Mouse (Mus musculus) liver, adult 2 months (tissue): ENCODE data around the gene Ces1f. TPM values are rescaled to one million over a fixed set of nuclear protein-coding genes. Genes with fewer than 3 reads are reported as not detected.
"Not testable (repeated sequence)": the region's sequence is repeated elsewhere in the genome, so short reads cannot be mapped to it uniquely, and the experiment has no call there.

Experiments used
- DNase-seq: peaks from one replicate; pipeline ENCODE4 v3.0.0-alpha.2; 2011; ENCODE audit warnings: low read depth, low spot score; ENCODE audit errors: extremely low read depth
- H3K27ac ChIP-seq: fragments of 200-500 bp; replicated peaks from 2 replicates; pipeline ENCODE4 v1.5.1; 2012; ENCODE audit warnings: low read depth, mild to moderate bottlenecking, control low read depth, inconsistent platforms, low read length; ENCODE audit not compliant: insufficient read depth
- H3K27me3 ChIP-seq: fragments of 200-500 bp; 2 replicates; pipeline ENCODE4 v1.6.1; 2012; ENCODE audit warnings: mild to moderate bottlenecking, moderate library complexity, low read length, inconsistent platforms; ENCODE audit not compliant: control insufficient read depth, insufficient read depth
- H3K36me3 ChIP-seq: fragments of 200-500 bp; 2 replicates; pipeline ENCODE4 v1.6.1; 2012; ENCODE audit warnings: low read length, inconsistent platforms; ENCODE audit not compliant: control insufficient read depth, insufficient read depth
- H3K4me1 ChIP-seq: fragments of 200-500 bp; 2 replicates; pipeline ENCODE4 v1.6.1; 2011; ENCODE audit warnings: low read length; ENCODE audit not compliant: control insufficient read depth, insufficient read depth
- H3K4me3 ChIP-seq: fragments of 200-500 bp; 2 replicates; pipeline ENCODE4 v1.5.1; 2011; ENCODE audit warnings: low read depth, mild to moderate bottlenecking, control low read depth, low read length, moderate library complexity; ENCODE audit not compliant: insufficient read depth
- H3K79me2 ChIP-seq: fragments of 200-500 bp; 2 replicates; pipeline ENCODE4 v1.6.1; 2012; ENCODE audit warnings: inconsistent platforms, mild to moderate bottlenecking, low read length, moderate library complexity; ENCODE audit not compliant: control insufficient read depth, insufficient read depth
- H3K9ac ChIP-seq: fragments of 200-500 bp; 2 replicates; pipeline ENCODE4 v1.6.1; 2012; ENCODE audit warnings: low read depth, mild to moderate bottlenecking, control low read depth, inconsistent platforms, low read length
- CTCF ChIP-seq: fragments of 200-500 bp; IDR thresholded peaks from 2 replicates; pipeline ENCODE4 v1.5.1; 2011; ENCODE audit warnings: low read depth, low read length, control low read depth
- POLR2A ChIP-seq: fragments of 200-500 bp; IDR thresholded peaks from 2 replicates; pipeline ENCODE4 v1.6.1; 2011; ENCODE audit warnings: low read length, control low read depth; ENCODE audit not compliant: insufficient read depth; ENCODE audit errors: extremely low read depth
- WGBS: fragments of 180-500 bp; shearing (Covaris S2); methylation state at CpG from one replicate; pipeline ENCODE4 v1.1.7; 2018; 5-methylcytosine and 5-hydroxymethylcytosine counted together
- polyA plus RNA-seq: library from polyadenylated mRNA; depleted of rRNA; stranded (reverse); fragments of >200 nt; gene quantifications from 2 replicates; pipeline ENCODE4 v1.2.3, GENCODE M21; 2012; rRNA removed
- total RNA-seq: library from RNA; depleted of rRNA; stranded (reverse); fragments of >200 nt; gene quantifications from 2 replicates; pipeline ENCODE4 v1.2.3, GENCODE M21; 2014; rRNA removed

Gene Ces1f
- total and polyA plus RNA-seq, 2 experiments, result 222 to 530 TPM

- H3K4me1 ChIP-seq, result peaks cover 27% of the 10 kb centered on the region
- peak overlapping the region; percentile 92 for H3K9ac ChIP-seq
- no peaks in the 10 kb centered on the region for H3K27me3 ChIP-seq
- peak overlapping the region; percentile 100 for H3K27ac ChIP-seq
- no peaks in the 10 kb centered on the region; the same call in 1 of the 2 replicates for H3K36me3 ChIP-seq
- TF ChIP-seq CTCF (no peak), POLR2A (no peak)
- peak overlapping the region; percentile 51 for H3K4me3 ChIP-seq
- DNase-seq, result peak; percentile 93
- WGBS, result 29% methylated on average over 11 of the region's 11 CpGs
- H3K79me2 ChIP-seq, result peaks cover 6% of the 10 kb centered on the region; the same call in 1 of the 2 replicates
These were observed 50.7 kb downstream of the Ces1f start for GRCm38 (mm10) chr8:93228673-93229370.

GRCm38 (mm10) chr8:93226471-93226870 lies 53.1 kb downstream of the Ces1f start:
- H3K79me2 ChIP-seq, H3K27ac ChIP-seq, H3K9ac ChIP-seq, H3K27me3 ChIP-seq, H3K36me3 ChIP-seq, H3K4me3 ChIP-seq: not testable (repeated sequence)
- DNase-seq, result peak; percentile 66
- peaks cover 23% of the 10 kb centered on the region for H3K4me1 ChIP-seq
- WGBS, result 28% methylated on average over 1 of the region's 1 CpGs

GRCm38 (mm10) chr8:93221896-93222295 lies 57.7 kb downstream of the Ces1f start:
- Histone ChIP-seq H3K27ac (0 out of 2 replicates have a peak overlapping the region, but pooled peaks have one; percentile 2), H3K4me3 (no peak overlapping the region), H3K27me3 (no peaks in the 10 kb centered on the region), H3K9ac (no peak overlapping the region), H3K4me1 (peaks cover 7% of the 10 kb centered on the region; the same call in 1 of the 2 replicates), H3K79me2 (peaks cover 3% of the 10 kb centered on the region; the same call in 1 of the 2 replicates), H3K36me3 (peaks cover 36% of the 10 kb centered on the region)
- peak; percentile 69 for DNase-seq
- 20% methylated on average over 3 of the region's 3 CpGs for WGBS
- TF ChIP-seq CTCF (no peak), POLR2A (no peak)

GRCm38 (mm10) chr8:93217867-93218266 lies 61.7 kb downstream of the Ces1f start:
- Histone ChIP-seq H3K4me1 (peaks cover 3% of the 10 kb centered on the region; the same call in 1 of the 2 replicates), H3K4me3 (no peak overlapping the region), H3K27ac (no peak overlapping the region), H3K27me3 (no peaks in the 10 kb centered on the region), H3K9ac (no peak overlapping the region), H3K79me2 (no peaks in the 10 kb centered on the region), H3K36me3 (peaks cover 54% of the 10 kb centered on the region)
- 66% methylated on average over 4 of the region's 4 CpGs for WGBS
- TF ChIP-seq POLR2A, result no peak
- TF ChIP-seq CTCF, result peak; percentile 41
- DNase-seq, result no peak

GRCm38 (mm10) chr8:93217375-93217774 lies 62.2 kb downstream of the Ces1f start:
- WGBS, result 5% methylated on average over 1 of the region's 1 CpGs
- Histone ChIP-seq H3K27ac (no peak overlapping the region), H3K36me3 (peaks cover 56% of the 10 kb centered on the region), H3K4me3 (no peak overlapping the region), H3K4me1 (peaks cover 3% of the 10 kb centered on the region; the same call in 1 of the 2 replicates), H3K27me3 (no peaks in the 10 kb centered on the region), H3K9ac (no peak overlapping the region), H3K79me2 (no peaks in the 10 kb centered on the region)
- TF ChIP-seq POLR2A (no peak), CTCF (no peak)
- DNase-seq, result peak; percentile 68

- Histone ChIP-seq H3K4me1 (peaks cover 3% of the 10 kb centered on the region; the same call in 1 of the 2 replicates), H3K79me2 (no peaks in the 10 kb centered on the region), H3K4me3 (no peak overlapping the region), H3K27me3 (no peaks in the 10 kb centered on the region), H3K9ac (no peak overlapping the region), H3K36me3 (peaks cover 42% of the 10 kb centered on the region), H3K27ac (no peak overlapping the region)
- no peak for TF ChIP-seq POLR2A
- TF ChIP-seq CTCF, result no peak
- peak; percentile 69 for DNase-seq
These were observed 68.5 kb downstream of the Ces1f start for GRCm38 (mm10) chr8:93211091-93211490.

Other genes with a start within 250 kb of the Ces1f start
- gene Ces1a, start 231.6 kb downstream of the Ces1f start, total RNA-seq, result 0.28 TPM in 1 of 2 replicates, not detected in the other
- gene Ces1a, start 231.6 kb downstream of the Ces1f start, polyA plus RNA-seq, result 0.09 and 0.20 TPM in 2 replicates
- 51.9 and 54.4 TPM in 2 replicates for gene Ces1b, start 199.7 kb downstream of the Ces1f start, total RNA-seq
- 62.2 and 86.9 TPM in 2 replicates for gene Ces1b, start 199.7 kb downstream of the Ces1f start, polyA plus RNA-seq
- gene Ces1c, start 148.5 kb downstream of the Ces1f start, total RNA-seq, result 4,024 and 4,244 TPM in 2 replicates
- gene Ces1c, start 148.5 kb downstream of the Ces1f start, polyA plus RNA-seq, result 2,214 and 2,228 TPM in 2 replicates
- 1,635 and 2,448 TPM in 2 replicates for gene Ces1d, start 81.9 kb downstream of the Ces1f start, total RNA-seq
- 539 and 606 TPM in 2 replicates for gene Ces1d, start 81.9 kb downstream of the Ces1f start, polyA plus RNA-seq
- gene Ces1e, start 50.1 kb downstream of the Ces1f start, total RNA-seq, result 135 and 161 TPM in 2 replicates
- gene Ces1e, start 50.1 kb downstream of the Ces1f start, polyA plus RNA-seq, result 80.8 and 82.7 TPM in 2 replicates
- gene Ces1g, start 57.6 kb upstream of the Ces1f start, total RNA-seq, result 147 and 240 TPM in 2 replicates
- 90.3 and 127 TPM in 2 replicates for gene Ces1g, start 57.6 kb upstream of the Ces1f start, polyA plus RNA-seq
- not detected in 2 replicates for gene Ces1h, start 100.0 kb upstream of the Ces1f start, total RNA-seq
- gene Ces1h, start 100.0 kb upstream of the Ces1f start, polyA plus RNA-seq, result not detected in 2 replicates